Mouse (Mus musculus) heart, adult 2 months (tissue): ENCODE data around the gene Gpr152.

Source experiments
- CTCF ChIP-seq: fragments of 200-600 bp; IDR thresholded peaks from 2 replicates; pipeline ENCODE4 v1.8.1; 2022; ENCODE audit warnings: antibody characterized with exemption, mild to moderate bottlenecking, moderate library complexity
- POLR2A ChIP-seq: fragments of 200-500 bp; IDR thresholded peaks from 2 replicates; pipeline ENCODE4 v1.6.1; 2011; ENCODE audit warnings: mild to moderate bottlenecking, low read depth, low read length, control low read depth; ENCODE audit not compliant: insufficient read depth

GRCm38 (mm10) chr19:4131075-4131474 lies 8.5 kb upstream of the Gpr152 start:
- no peak for TF ChIP-seq CTCF
- no peak for TF ChIP-seq POLR2A
